Mouse (Mus musculus): ENCODE results near the gene Pam.
A peak's percentile ranks its signal among the peaks of the same experiment; 100 is the strongest.

Pam gene

GRCm38 (mm10) chr1:97833466-97834353 is 261.7 kb downstream of the Pam start:
- peak; percentile 66 to 74 for DNase-seq (ENCODE audit: low spot score in 2 of 2)

GRCm38 (mm10) chr1:97828087-97828486 is 267.4 kb downstream of the Pam start:
- no peak for DNase-seq (ENCODE audit: low spot score in 2 of 2)

GRCm38 (mm10) chr1:97827566-97827965 is 267.9 kb downstream of the Pam start:
- DNase-seq (ENCODE audit: low spot score in 2 of 2), result peak in 1 of 2 experiments; percentile 42

GRCm38 (mm10) chr1:97822904-97823303 is 272.5 kb downstream of the Pam start:
- no peak for DNase-seq (ENCODE audit: low spot score in 2 of 2)

GRCm38 (mm10) chr1:97822203-97822602 is 273.2 kb downstream of the Pam start:
- DNase-seq (ENCODE audit: low spot score in 2 of 2), result no peak

- DNase-seq (ENCODE audit: low spot score in 2 of 2), result no peak
Observed at GRCm38 (mm10) chr1:97821282-97821681, 274.2 kb downstream of the Pam start.

GRCm38 (mm10) chr1:97809255-97809912 is 286.1 kb downstream of the Pam start:
- no peak for DNase-seq (ENCODE audit: low spot score in 2 of 2)

- DNase-seq (ENCODE audit: low spot score in 2 of 2), result no peak
Observed at GRCm38 (mm10) chr1:97804520-97804919, 290.9 kb downstream of the Pam start.

GRCm38 (mm10) chr1:97802207-97802902 is 293.1 kb downstream of the Pam start:
- DNase-seq (ENCODE audit: low spot score in 2 of 2), result no peak

- no peak for DNase-seq (ENCODE audit: low spot score in 2 of 2)
Observed at GRCm38 (mm10) chr1:97795936-97796335, 299.5 kb downstream of the Pam start.

GRCm38 (mm10) chr1:97794110-97794509 is 301.3 kb downstream of the Pam start:
- no peak for DNase-seq (ENCODE audit: low spot score in 2 of 2)

GRCm38 (mm10) chr1:97788490-97788889 is 307.0 kb downstream of the Pam start:
- DNase-seq (ENCODE audit: low spot score in 2 of 2), result no peak

- no peak for DNase-seq (ENCODE audit: low spot score in 2 of 2)
Observed at GRCm38 (mm10) chr1:97787674-97788073, 307.8 kb downstream of the Pam start.

- DNase-seq (ENCODE audit: low spot score in 2 of 2), result no peak
Observed at GRCm38 (mm10) chr1:97785685-97786393, 309.6 kb downstream of the Pam start.

- DNase-seq (ENCODE audit: low spot score in 2 of 2), result no peak
Observed at GRCm38 (mm10) chr1:97784928-97785327, 310.5 kb downstream of the Pam start.

GRCm38 (mm10) chr1:97781674-97782073 is 313.8 kb downstream of the Pam start:
- no peak for DNase-seq (ENCODE audit: low spot score in 2 of 2)

- DNase-seq (ENCODE audit: low spot score in 2 of 2), result no peak
Observed at GRCm38 (mm10) chr1:97773973-97774372, 321.5 kb downstream of the Pam start.

GRCm38 (mm10) chr1:97773362-97773761 is 322.1 kb downstream of the Pam start:
- DNase-seq (ENCODE audit: low spot score in 2 of 2), result no peak

- DNase-seq (ENCODE audit: low spot score in 2 of 2), result no peak
Observed at GRCm38 (mm10) chr1:97771727-97772126, 323.7 kb downstream of the Pam start.

- no peak for DNase-seq (ENCODE audit: low spot score in 2 of 2)
Observed at GRCm38 (mm10) chr1:97771118-97771517, 324.3 kb downstream of the Pam start.

- DNase-seq (ENCODE audit: low spot score in 2 of 2), result peak; percentile 97
Observed at GRCm38 (mm10) chr1:97769904-97770753, 325.3 kb downstream of the Pam start, which contains the start of the genes Gin1 and Ppip5k2. TSS of gene Gin1 (plus strand) at chr1:97770172. TSS of gene Ppip5k2 (minus strand) at chr1:97770411.
